Comparison of ENCODE assay signal across 27 mouse cellular contexts in genomic region chr2:76621724-76622123, GRCm38 (mm10). TPM values are rescaled to one million over a fixed set of nuclear protein-coding genes. Genes with fewer than 3 reads are reported as not detected.
DNase-seq lines count a peak whose midpoint lies in the region; ATAC-seq lines count a peak whose summit lies in the region.
"Had no signal": no experiment of that assay in that cellular context is flagged by ENCODE, and none has a peak within 500 bp of the region (broad histone marks: within the 10 kb centered on the region; RNA-seq: fewer than 3 reads in every experiment).

No protein-coding gene starts in this region.

- H3K27me3 ChIP-seq in hindbrain, embryonic 10.5 days (ENCODE audit: insufficient read depth, poor library complexity, severe bottlenecking): no peaks in the 10 kb centered on the region
- H3K27me3 ChIP-seq in hindbrain, embryonic 13.5 days: no peaks in the 10 kb centered on the region
- no peaks in the 10 kb centered on the region for H3K27me3 ChIP-seq in kidney, embryonic 14.5 days (ENCODE audit: control insufficient read depth, insufficient read depth, low read length)
- H3K27me3 ChIP-seq in embryonic facial prominence, embryonic 10.5 days (replicated peaks; ENCODE audit: low read depth, poor library complexity, severe bottlenecking): no peaks in the 10 kb centered on the region
- H3K27me3 ChIP-seq in heart, embryonic 11.5 days (ENCODE audit: control insufficient read depth, insufficient read depth, low read length): no peaks in the 10 kb centered on the region
- H3K27me3 ChIP-seq: embryonic facial prominence, embryonic 12.5 days; embryonic facial prominence, embryonic 15.5 days had no signal

- H3K27ac ChIP-seq in hindbrain, embryonic 10.5 days: no peak overlapping the region
- H3K27ac ChIP-seq in hindbrain, embryonic 13.5 days: no peak overlapping the region
- no peak overlapping the region for H3K27ac ChIP-seq in kidney, embryonic 14.5 days (ENCODE audit: low read depth, low read length)
- H3K27ac ChIP-seq in embryonic facial prominence, embryonic 10.5 days (replicated peaks): no peak overlapping the region
- no peak overlapping the region for H3K27ac ChIP-seq in heart, embryonic 11.5 days (ENCODE audit: low read depth, low read length)
- H3K27ac ChIP-seq: embryonic facial prominence, embryonic 12.5 days; embryonic facial prominence, embryonic 15.5 days; gastrocnemius, adult 2 months; heart, embryonic 10.5 days; hindbrain, embryonic 14.5 days; hindbrain, postnatal 0 days had no signal

- H3K9ac ChIP-seq in hindbrain, embryonic 13.5 days: no peak overlapping the region
- no peak overlapping the region for H3K9ac ChIP-seq in kidney, embryonic 14.5 days (ENCODE audit: low read depth, low read length)
- no peak overlapping the region for H3K9ac ChIP-seq in heart, embryonic 11.5 days (ENCODE audit: low read depth, low read length)
- H3K9ac ChIP-seq: embryonic facial prominence, embryonic 12.5 days; embryonic facial prominence, embryonic 15.5 days; forebrain, postnatal 0 days; hindbrain, embryonic 14.5 days had no signal

- H3K36me3 ChIP-seq in hindbrain, embryonic 10.5 days: peaks cover 48% of the 10 kb centered on the region
- H3K36me3 ChIP-seq in hindbrain, embryonic 13.5 days: peaks cover 46% of the 10 kb centered on the region
- peaks cover 21% of the 10 kb centered on the region; the same call in 1 of the 2 replicates for H3K36me3 ChIP-seq in kidney, embryonic 14.5 days (ENCODE audit: control insufficient read depth, insufficient read depth, low read length)
- peaks cover 44% of the 10 kb centered on the region for H3K36me3 ChIP-seq in embryonic facial prominence, embryonic 10.5 days (replicated peaks)
- peaks cover 13% of the 10 kb centered on the region for H3K36me3 ChIP-seq in heart, embryonic 11.5 days (ENCODE audit: control insufficient read depth, insufficient read depth, low read length)

- no peak overlapping the region for H3K4me2 ChIP-seq in hindbrain, embryonic 13.5 days
- H3K4me2 ChIP-seq in kidney, embryonic 14.5 days (replicated peaks; ENCODE audit: low read depth, low read length): no peak overlapping the region
- H3K4me2 ChIP-seq in heart, embryonic 11.5 days: no peak overlapping the region
- H3K4me2 ChIP-seq: embryonic facial prominence, embryonic 12.5 days; embryonic facial prominence, embryonic 15.5 days; hindbrain, embryonic 14.5 days had no signal

- no peak overlapping the region for H3K4me3 ChIP-seq in hindbrain, embryonic 10.5 days
- no peak overlapping the region for H3K4me3 ChIP-seq in hindbrain, embryonic 13.5 days
- H3K4me3 ChIP-seq in kidney, embryonic 14.5 days (ENCODE audit: low read length): no peak overlapping the region
- no peak overlapping the region for H3K4me3 ChIP-seq in embryonic facial prominence, embryonic 10.5 days
- H3K4me3 ChIP-seq in heart, embryonic 11.5 days (ENCODE audit: low read depth, low read length): no peak overlapping the region
- H3K4me3 ChIP-seq: embryonic facial prominence, embryonic 12.5 days; embryonic facial prominence, embryonic 15.5 days; gastrocnemius, adult 2 months; heart, embryonic 10.5 days had no signal

- H3K4me1 ChIP-seq in hindbrain, embryonic 10.5 days (replicated peaks): no peaks in the 10 kb centered on the region
- no peaks in the 10 kb centered on the region for H3K4me1 ChIP-seq in hindbrain, embryonic 13.5 days (replicated peaks)
- H3K4me1 ChIP-seq in kidney, embryonic 14.5 days (ENCODE audit: control insufficient read depth, insufficient read depth, low read length): no peaks in the 10 kb centered on the region
- peaks cover 5% of the 10 kb centered on the region for H3K4me1 ChIP-seq in embryonic facial prominence, embryonic 10.5 days
- H3K4me1 ChIP-seq in heart, embryonic 11.5 days (ENCODE audit: control insufficient read depth, insufficient read depth, low read length): no peaks in the 10 kb centered on the region
- H3K4me1 ChIP-seq: embryonic facial prominence, embryonic 12.5 days; embryonic facial prominence, embryonic 15.5 days; heart, embryonic 10.5 days had no signal

- DNase-seq in hindbrain, embryonic 10.5 days (ENCODE audit: low spot score): peak; percentile 3
- DNase-seq in kidney, adult 11 months: no peak
- DNase-seq in embryonic facial prominence, embryonic 10.5 days (ENCODE audit: low spot score): peak; percentile 10
- no peak for DNase-seq in ovary, postnatal 36 days (ENCODE audit: low spot score)
- DNase-seq: adrenal gland, adult 2 months; adrenal gland, postnatal 14 days; cerebellum, adult 11 months; cerebellum, adult 2 months; cerebellum, postnatal 10 days; cerebellum, postnatal 36 days; forebrain, postnatal 0 days; gastrocnemius, adult 2 months; gastrocnemius, postnatal 14 days; heart, adult 18-20 months; kidney, adult 18-20 months had no signal

- 66% methylated on average over 1 of the region's 1 CpGs for WGBS in hindbrain, embryonic 10.5 days
- 90% methylated on average over 1 of the region's 1 CpGs for WGBS in hindbrain, embryonic 13.5 days
- whole genome bisulfite sequencing in kidney, embryonic 14.5 days: 7% methylated on average over 1 of the region's 1 CpGs
- 32% methylated on average over 1 of the region's 1 CpGs for WGBS in embryonic facial prominence, embryonic 10.5 days
- WGBS in heart, embryonic 11.5 days (ENCODE audit: insufficient replicate concordance): 71% methylated on average over 1 of the region's 1 CpGs

- no peak for ATAC-seq in hindbrain, embryonic 13.5 days (ENCODE audit: low FRiP score)
- ATAC-seq in kidney, embryonic 14.5 days (ENCODE audit: low FRiP score, low TSS enrichment): 0 out of 2 replicates have a peak, but pooled peaks have one; percentile 43
- ATAC-seq in heart, embryonic 11.5 days (replicated peaks; ENCODE audit: insufficient number of reproducible peaks, low FRiP score, low TSS enrichment): no peak
- ATAC-seq: CD4-positive, CD25-positive, alpha-beta regulatory T cell, adult 4 months; forebrain, embryonic 14.5 days; forebrain, postnatal 0 days; hindbrain, postnatal 0 days; inflammation-experienced regulatory T-cells, adult 6 months had no signal

- peaks cover 15% of the 10 kb centered on the region for H3K9me3 ChIP-seq in hindbrain, embryonic 10.5 days
- H3K9me3 ChIP-seq in hindbrain, embryonic 13.5 days: no peaks in the 10 kb centered on the region
- H3K9me3 ChIP-seq in kidney, embryonic 14.5 days (ENCODE audit: control insufficient read depth, low read length): peaks cover 11% of the 10 kb centered on the region
- H3K9me3 ChIP-seq in embryonic facial prominence, embryonic 10.5 days: peaks cover 12% of the 10 kb centered on the region
- peaks cover 6% of the 10 kb centered on the region; the same call in 1 of the 2 replicates for H3K9me3 ChIP-seq in heart, embryonic 11.5 days (replicated peaks; ENCODE audit: control insufficient read depth, low read length)
- H3K9me3 ChIP-seq: embryonic facial prominence, embryonic 12.5 days; embryonic facial prominence, embryonic 15.5 days had no signal

RNA-seq across cellular contexts. Expression of gene Prkra, which starts 26.1 kb away (rescaled TPM):
- polyA plus RNA-seq in hindbrain, embryonic 10.5 days (2016; fragmentation: Nextera tagmentation; extraction: Ambion mirVana): 86.9 and 96.2 TPM in 2 replicates
- 107 and 111 TPM in 2 replicates for polyA plus RNA-seq in hindbrain, embryonic 13.5 days (2015; fragmentation: Nextera tagmentation; extraction: Ambion mirVana)
- polyA plus RNA-seq in kidney, embryonic 14.5 days (2014; fragmentation: Nextera tagmentation; extraction: Ambion mirVana): 89.4 and 94.3 TPM in 2 replicates
- polyA plus RNA-seq in embryonic facial prominence, embryonic 10.5 days (2016; fragmentation: Nextera tagmentation; extraction: Ambion mirVana): 84.4 and 85.0 TPM in 2 replicates
- polyA plus RNA-seq in heart, embryonic 11.5 days (2014; fragmentation: Nextera tagmentation; extraction: Ambion mirVana): 41.1 and 42.0 TPM in 2 replicates

RNA-seq across cellular contexts. Expression of gene Pjvk, which starts 26.6 kb away (rescaled TPM):
- polyA plus RNA-seq in hindbrain, embryonic 10.5 days (2016; fragmentation: Nextera tagmentation; extraction: Ambion mirVana): 0.62 and 0.82 TPM in 2 replicates
- 0.55 and 0.74 TPM in 2 replicates for polyA plus RNA-seq in hindbrain, embryonic 13.5 days (2015; fragmentation: Nextera tagmentation; extraction: Ambion mirVana)
- 1.2 and 1.9 TPM in 2 replicates for polyA plus RNA-seq in kidney, embryonic 14.5 days (2014; fragmentation: Nextera tagmentation; extraction: Ambion mirVana)
- polyA plus RNA-seq in embryonic facial prominence, embryonic 10.5 days (2016; fragmentation: Nextera tagmentation; extraction: Ambion mirVana): 0.36 and 0.56 TPM in 2 replicates
- 0.19 TPM in 1 of 2 replicates, not detected in the other for polyA plus RNA-seq in heart, embryonic 11.5 days (2014; fragmentation: Nextera tagmentation; extraction: Ambion mirVana)
- polyA plus RNA-seq: adrenal gland, adult 2 months; CD4-positive, CD25-positive, alpha-beta regulatory T cell, adult 4 months; heart, embryonic 14.5 days; inflammation-experienced regulatory T-cells, adult 6 months had no signal

RNA-seq across cellular contexts. Expression of gene Fkbp7, which starts 51.2 kb away (rescaled TPM):
- polyA plus RNA-seq in hindbrain, embryonic 10.5 days (2016; fragmentation: Nextera tagmentation; extraction: Ambion mirVana): 14.3 and 19.2 TPM in 2 replicates
- 18.8 and 22.4 TPM in 2 replicates for polyA plus RNA-seq in hindbrain, embryonic 13.5 days (2015; fragmentation: Nextera tagmentation; extraction: Ambion mirVana)
- polyA plus RNA-seq in kidney, embryonic 14.5 days (2014; fragmentation: Nextera tagmentation; extraction: Ambion mirVana): 57.5 and 73.4 TPM in 2 replicates
- 18.9 and 24.6 TPM in 2 replicates for polyA plus RNA-seq in embryonic facial prominence, embryonic 10.5 days (2016; fragmentation: Nextera tagmentation; extraction: Ambion mirVana)
- polyA plus RNA-seq in heart, embryonic 11.5 days (2014; fragmentation: Nextera tagmentation; extraction: Ambion mirVana): 56.5 and 60.8 TPM in 2 replicates

RNA-seq across cellular contexts. Expression of gene Plekha3, which starts 53.4 kb away (rescaled TPM):
- 8.5 and 8.8 TPM in 2 replicates for polyA plus RNA-seq in hindbrain, embryonic 10.5 days (2016; fragmentation: Nextera tagmentation; extraction: Ambion mirVana)
- polyA plus RNA-seq in hindbrain, embryonic 13.5 days (2015; fragmentation: Nextera tagmentation; extraction: Ambion mirVana): 6.4 and 9.2 TPM in 2 replicates
- polyA plus RNA-seq in kidney, embryonic 14.5 days (2014; fragmentation: Nextera tagmentation; extraction: Ambion mirVana): 14.9 and 15.3 TPM in 2 replicates
- polyA plus RNA-seq in embryonic facial prominence, embryonic 10.5 days (2016; fragmentation: Nextera tagmentation; extraction: Ambion mirVana): 12.0 TPM in 2 replicates
- polyA plus RNA-seq in heart, embryonic 11.5 days (2014; fragmentation: Nextera tagmentation; extraction: Ambion mirVana): 9.9 and 11.5 TPM in 2 replicates

Comparison
In these comparisons a context has a peak if more than half of its experiments do, and no peak if none do; other contexts are left out.
1. DNase-seq: peak in hindbrain, embryonic 10.5 days (single experiment) and embryonic facial prominence, embryonic 10.5 days (single experiment); none in kidney, adult 11 months (single experiment) and ovary, postnatal 36 days (single experiment).